Mouse (Mus musculus) lung, adult 2 months (tissue): ENCODE results near the gene Camsap1. TPM values are rescaled to one million over a fixed set of nuclear protein-coding genes. Genes with fewer than 3 reads are reported as not detected.

Experiments used
- DNase-seq: peaks from one replicate; pipeline ENCODE4 v3.0.0; 2022
- H3K4me1 ChIP-seq: fragments of 200-500 bp; 2 replicates; pipeline ENCODE4 v1.6.1; 2011; ENCODE audit warnings: low read length; ENCODE audit not compliant: control insufficient read depth, insufficient read depth
- H3K4me3 ChIP-seq: fragments of 200-500 bp; replicated peaks from 2 replicates; pipeline ENCODE3; 2011; ENCODE audit warnings: low read depth, mild to moderate bottlenecking, control low read depth, low read length; ENCODE audit errors: extremely low read depth
- CTCF ChIP-seq: fragments of 200-500 bp; IDR thresholded peaks from 2 replicates; pipeline ENCODE4 v1.5.1; 2011; ENCODE audit warnings: mild to moderate bottlenecking, low read length, control low read depth; ENCODE audit not compliant: insufficient read depth
- POLR2A ChIP-seq: fragments of 200-500 bp; IDR thresholded peaks from 2 replicates; pipeline ENCODE4 v1.6.1; 2011; ENCODE audit warnings: low read depth, mild to moderate bottlenecking, control low read depth, low read length, borderline replicate concordance; ENCODE audit errors: extremely low read depth
- WGBS: fragments of 180-500 bp; shearing (Covaris S2); methylation state at CpG from one replicate; pipeline ENCODE4 v1.1.7; 2018; 5-methylcytosine and 5-hydroxymethylcytosine counted together
- polyA plus RNA-seq: library from polyadenylated mRNA; depleted of rRNA; stranded (reverse); fragments of >200 nt; gene quantifications from 2 replicates; pipeline ENCODE4 v1.2.3, GENCODE M21; 2012; rRNA removed

Gene Camsap1
- polyA plus RNA-seq, 1 experiment, result 7.9 TPM

DNA sequence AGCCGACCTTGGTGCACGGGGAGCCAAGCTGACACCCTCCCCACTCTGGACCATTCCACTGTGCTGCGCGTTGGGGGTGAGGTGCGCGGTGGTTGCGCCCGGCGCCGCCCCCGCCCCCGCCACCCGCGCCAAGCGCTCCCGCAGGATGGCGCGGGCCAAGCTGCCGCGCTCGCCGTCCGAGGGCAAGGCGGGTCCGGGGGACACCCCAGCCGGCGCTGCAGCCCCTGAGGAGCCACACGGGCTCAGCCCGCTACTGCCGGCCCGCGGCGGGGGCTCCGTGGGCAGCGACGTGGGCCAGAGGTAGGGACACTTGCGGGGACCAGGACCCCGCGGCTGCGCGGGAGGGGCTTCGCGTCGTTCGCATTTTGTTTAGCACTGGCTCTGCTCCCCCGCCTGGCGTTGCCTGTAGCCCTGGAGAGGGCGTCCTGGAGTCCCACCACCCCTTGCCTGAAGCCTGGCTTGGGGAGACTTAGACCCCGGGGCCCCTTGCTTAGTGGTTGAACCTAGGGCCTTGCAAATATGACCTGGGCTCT, 105.3 kb downstream of the Camsap1 start:
- no peak for TF ChIP-seq CTCF
- TF ChIP-seq POLR2A, result no peak
- H3K4me3 ChIP-seq, result no peak overlapping the region
- no peak for DNase-seq
- 3% methylated on average over 49 of the region's 49 CpGs for WGBS
- no peaks in the 10 kb centered on the region for H3K4me1 ChIP-seq

DNA sequence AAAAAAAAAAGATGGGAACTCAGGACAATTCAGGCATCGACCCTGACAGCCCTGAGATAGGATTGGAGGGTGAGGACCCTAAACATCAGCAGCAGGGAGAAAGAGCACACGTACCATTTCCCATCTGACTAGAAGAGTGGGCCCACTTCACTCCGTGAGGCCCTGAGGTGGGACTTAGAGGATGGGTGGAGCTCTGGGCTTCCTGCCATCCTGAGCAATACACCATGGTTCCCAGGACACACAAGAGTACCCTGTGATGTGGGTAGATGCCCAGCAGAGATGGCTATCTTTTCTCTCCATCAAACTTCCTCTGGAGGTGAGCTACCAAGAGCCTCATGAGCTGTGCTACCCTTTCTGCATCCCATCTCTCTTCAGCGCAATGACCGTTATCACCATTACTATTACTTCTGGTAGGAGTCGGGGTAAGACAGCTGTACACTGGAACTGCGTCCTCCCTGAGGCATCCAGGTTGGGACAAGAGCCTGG, 105.8 kb downstream of the Camsap1 start:
- WGBS, result 21% methylated on average over 7 of the region's 7 CpGs
- DNase-seq, result no peak
- Histone ChIP-seq H3K4me3 (no peak overlapping the region), H3K4me1 (no peaks in the 10 kb centered on the region)
- TF ChIP-seq CTCF, result no peak
- no peak for TF ChIP-seq POLR2A

Other genes starting within 250 kb of the Camsap1 start
- gene Obp2b, start 246.3 kb downstream of the Camsap1 start, polyA plus RNA-seq, result not detected in 2 replicates
- gene Lcn3, start 217.7 kb downstream of the Camsap1 start, polyA plus RNA-seq, result not detected in 2 replicates
- gene Lcn11, start 206.3 kb downstream of the Camsap1 start, polyA plus RNA-seq, result not detected in 2 replicates
- gene Gm13539, start 201.0 kb downstream of the Camsap1 start, polyA plus RNA-seq, result not detected in 2 replicates
- gene Glt6d1, start 167.4 kb downstream of the Camsap1 start, polyA plus RNA-seq, result not detected in 2 replicates
- not detected in 2 replicates for gene Lcn9, start 160.1 kb downstream of the Camsap1 start, polyA plus RNA-seq
- not detected in 2 replicates for gene Sohlh1, start 136.0 kb downstream of the Camsap1 start, polyA plus RNA-seq
- 0.06 and 0.40 TPM in 2 replicates for gene Kcnt1, start 119.5 kb downstream of the Camsap1 start, polyA plus RNA-seq
- gene Ubac1, start 38.5 kb upstream of the Camsap1 start, polyA plus RNA-seq, result 29.3 and 38.1 TPM in 2 replicates
- gene Nacc2, start 139.9 kb upstream of the Camsap1 start, polyA plus RNA-seq, result 26.3 and 36.5 TPM in 2 replicates
- gene Lhx3, start 225.0 kb upstream of the Camsap1 start, polyA plus RNA-seq, result not detected in 2 replicates